Mouse (Mus musculus) G1E (cell line): Measurements from ENCODE around the gene Myh9. TPM values are rescaled to one million over a fixed set of nuclear protein-coding genes. Genes with fewer than 3 reads are reported as not detected.
"Not testable (repeated sequence)": the region's sequence is repeated elsewhere in the genome, so short reads cannot be mapped to it uniquely, and the experiment has no call there.

Source experiments
- ATAC-seq: 2 replicates; pipeline ENCODE4 v1.8.0; 2016; ENCODE audit warnings: mild to moderate bottlenecking; ENCODE audit not compliant: insufficient number of reproducible peaks, poor library complexity, low FRiP score, severe bottlenecking; ENCODE audit errors: extremely low read depth
- DNase-seq: peaks from one replicate; pipeline ENCODE4 v3.0.0; 2012; ENCODE audit warnings: low spot score
- H3K27me3 ChIP-seq: 2 replicates; pipeline ENCODE4 v1.6.1; 2012; ENCODE audit warnings: mild to moderate bottlenecking, low read length, inconsistent platforms; ENCODE audit not compliant: insufficient read depth
- H3K36me3 ChIP-seq: replicated peaks from 2 replicates; pipeline ENCODE3; 2012; ENCODE audit warnings: mild to moderate bottlenecking, inconsistent platforms
- H3K4me1 ChIP-seq: 2 replicates; pipeline ENCODE4 v1.6.1; 2012; ENCODE audit warnings: low read depth, low read length, inconsistent platforms, mixed read lengths; ENCODE audit not compliant: insufficient read depth
- H3K4me3 ChIP-seq: 2 replicates; pipeline ENCODE4 v1.5.1; 2012; ENCODE audit warnings: low read depth, mild to moderate bottlenecking, inconsistent platforms, low read length, moderate library complexity, mixed read lengths
- H3K9me3 ChIP-seq: replicated peaks from 2 replicates; pipeline ENCODE4 v1.6.1; 2012; ENCODE audit warnings: inconsistent platforms
- GATA1 ChIP-seq: IDR thresholded peaks from 2 replicates; pipeline ENCODE4 v1.6.1; 2012; ENCODE audit warnings: borderline replicate concordance, low read length, inconsistent platforms, mixed read lengths
- TAL1 ChIP-seq: conservative IDR thresholded peaks from 2 replicates; pipeline ENCODE4 v1.6.1; 2012; ENCODE audit warnings: low read depth, low read length, inconsistent platforms, mixed read lengths
- polyA plus RNA-seq: library from polyadenylated mRNA; stranded (reverse); fragments of >175 nt; gene quantifications from 2 replicates; pipeline ENCODE4 v1.2.3, GENCODE M21; 2012
- total RNA-seq, 2 experiments: library from RNA; stranded (forward) in 1 of 2; stranded (reverse) in 1 of 2; fragments of 200-1000 nt in 1 of 2; fragments of >200 nt in 1 of 2; fragmentation: Nextera tagmentation in 1 of 2; gene quantifications; 2 replicates each; pipeline ENCODE4 v1.2.3; 2014 to 2017

The Myh9 gene
- total and polyA plus RNA-seq, 3 experiments = 132 to 198 (median 171) TPM

GRCm38 (mm10) chr15:77731605-77732004 lies 110.4 kb downstream of the Myh9 start:
- no peak for TF ChIP-seq GATA1
- no peak for TF ChIP-seq TAL1
- no peak for DNase-seq
- Histone ChIP-seq H3K4me3 (no peak overlapping the region), H3K4me1 (no peaks in the 10 kb centered on the region), H3K36me3 (no peaks in the 10 kb centered on the region), H3K27me3 (peaks cover 4% of the 10 kb centered on the region; the same call in 1 of the 2 replicates), H3K9me3 (no peaks in the 10 kb centered on the region)
- no peak for ATAC-seq

GRCm38 (mm10) chr15:77728739-77729138 lies 113.2 kb downstream of the Myh9 start, which contains the start of gene Apol9b:
Apol9b (plus strand) TSS chr15:77729039.
- not testable (repeated sequence) for H3K4me3 ChIP-seq, H3K4me1 ChIP-seq, DNase-seq, H3K27me3 ChIP-seq, H3K9me3 ChIP-seq, H3K36me3 ChIP-seq, ATAC-seq

GRCm38 (mm10) chr15:77727745-77728144 lies 114.2 kb downstream of the Myh9 start:
- not testable (repeated sequence) for H3K9me3 ChIP-seq, H3K27me3 ChIP-seq, H3K4me1 ChIP-seq, H3K4me3 ChIP-seq, H3K36me3 ChIP-seq, DNase-seq, ATAC-seq

GRCm38 (mm10) chr15:77727139-77727538 lies 114.8 kb downstream of the Myh9 start:
- H3K27me3 ChIP-seq, ATAC-seq, H3K4me1 ChIP-seq, H3K36me3 ChIP-seq, H3K9me3 ChIP-seq, H3K4me3 ChIP-seq, DNase-seq: not testable (repeated sequence)

DNA sequence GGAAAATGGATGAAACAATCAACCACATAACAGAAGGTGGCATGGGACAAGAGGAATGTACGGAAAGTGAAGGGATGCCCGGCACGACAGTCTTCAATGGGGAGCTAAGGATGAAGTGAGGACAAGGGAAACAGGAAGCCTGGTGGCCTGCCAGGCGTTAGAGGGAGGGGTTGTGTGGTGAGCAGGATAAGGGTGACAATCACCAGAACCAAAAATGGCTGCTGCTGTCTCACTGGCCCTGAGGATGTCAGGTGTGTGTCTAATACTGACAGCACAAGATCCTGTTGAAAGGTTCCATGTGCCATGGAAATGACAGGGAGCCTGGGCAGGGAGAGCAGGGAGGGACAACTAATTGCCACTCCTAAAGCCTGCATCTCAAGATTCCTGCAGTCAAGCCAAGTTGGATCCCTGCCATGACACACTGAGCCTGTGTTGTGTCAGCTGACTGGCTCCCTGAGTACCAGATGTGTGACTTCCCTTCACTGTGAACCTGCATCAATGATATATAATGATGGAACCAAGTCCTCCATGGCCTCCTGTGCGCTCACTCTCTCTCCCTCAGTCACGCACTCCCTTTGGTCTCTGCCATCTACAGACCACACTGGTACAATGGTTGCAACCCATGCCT lies 116.5 kb downstream of the Myh9 start:
- H3K4me1 ChIP-seq, H3K27me3 ChIP-seq, H3K36me3 ChIP-seq, DNase-seq, ATAC-seq, H3K9me3 ChIP-seq, H3K4me3 ChIP-seq: not testable (repeated sequence)

DNA sequence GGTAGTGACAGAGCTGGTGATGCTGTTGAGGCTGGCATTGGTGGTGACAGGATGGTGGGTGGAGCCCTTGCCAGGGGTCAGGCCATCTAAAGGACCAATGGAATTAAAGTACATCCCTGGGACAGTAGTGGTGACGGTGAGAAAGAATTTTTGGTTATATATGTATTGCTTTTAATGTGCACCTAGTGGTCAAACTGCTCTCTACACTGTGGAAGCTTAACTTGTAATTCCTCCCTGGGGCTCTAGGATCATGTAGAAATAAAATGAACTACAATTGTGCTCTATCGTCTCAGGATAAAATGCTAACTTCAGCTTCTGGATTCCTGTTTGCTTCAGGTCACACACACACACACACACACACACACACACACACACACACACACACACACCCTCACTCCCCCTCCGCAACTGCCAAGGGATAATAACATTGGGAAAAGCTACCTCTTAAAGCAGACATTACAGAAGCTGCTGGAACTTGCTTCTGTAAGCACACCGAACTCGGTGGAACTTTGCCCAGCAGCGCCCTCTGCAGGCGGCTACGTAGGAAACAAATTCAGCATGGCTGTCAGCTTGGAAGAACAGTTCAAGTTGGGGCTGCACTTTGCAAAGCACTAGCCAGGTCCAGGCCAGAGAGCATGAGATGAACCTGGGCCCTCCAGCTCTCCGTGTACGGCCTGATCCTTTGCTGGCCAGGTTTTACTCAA lies 117.6 kb downstream of the Myh9 start:
- not testable (repeated sequence) for H3K27me3 ChIP-seq, H3K36me3 ChIP-seq, H3K9me3 ChIP-seq, H3K4me1 ChIP-seq, DNase-seq, ATAC-seq, H3K4me3 ChIP-seq

DNA sequence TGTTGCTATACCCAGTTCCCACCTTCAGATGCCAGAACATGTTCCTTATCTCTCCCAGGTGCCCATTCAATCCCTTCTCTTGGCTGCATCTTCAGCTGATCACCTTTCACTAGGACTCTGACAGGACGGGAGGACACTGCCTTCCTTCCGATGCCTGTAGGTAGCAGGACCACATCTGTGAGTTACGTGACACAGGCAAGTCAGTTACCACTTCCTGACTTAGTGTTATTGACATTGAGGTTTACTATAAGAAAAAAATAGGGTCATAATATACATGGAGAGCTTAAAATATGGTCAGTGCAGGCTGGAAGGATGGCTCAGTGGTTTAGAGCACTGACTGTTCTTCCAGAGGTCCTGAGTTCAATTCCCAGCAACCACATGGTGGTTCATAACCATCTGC lies 120.5 kb downstream of the Myh9 start:
- not testable (repeated sequence) for DNase-seq, H3K4me3 ChIP-seq, ATAC-seq, H3K4me1 ChIP-seq, H3K9me3 ChIP-seq, H3K27me3 ChIP-seq, H3K36me3 ChIP-seq

GRCm38 (mm10) chr15:77718240-77718639 lies 123.7 kb downstream of the Myh9 start:
- not testable (repeated sequence) for H3K36me3 ChIP-seq, H3K4me1 ChIP-seq, H3K4me3 ChIP-seq, H3K27me3 ChIP-seq, ATAC-seq, DNase-seq, H3K9me3 ChIP-seq

Other genes starting within 250 kb of the Myh9 start
- gene Apol10b, start 246.1 kb downstream of the Myh9 start, total RNA-seq (2014; fragmentation: Nextera tagmentation) = not detected in 2 replicates
- 0.11 and 0.12 TPM in 2 replicates for gene Apol10b, start 246.1 kb downstream of the Myh9 start, total RNA-seq (2017)
- gene Apol10b, start 246.1 kb downstream of the Myh9 start, polyA plus RNA-seq = not detected in 2 replicates
- gene Gm36245, start 242.9 kb downstream of the Myh9 start, total RNA-seq (2014; fragmentation: Nextera tagmentation) = not detected in 2 replicates
- gene Gm36245, start 242.9 kb downstream of the Myh9 start, total RNA-seq (2017) = not detected in 2 replicates
- not detected in 2 replicates for gene Gm36245, start 242.9 kb downstream of the Myh9 start, polyA plus RNA-seq
- gene Apol11b, start 198.9 kb downstream of the Myh9 start, total RNA-seq (2014; fragmentation: Nextera tagmentation) = 1.3 TPM in 1 of 2 replicates, not detected in the other
- gene Apol11b, start 198.9 kb downstream of the Myh9 start, total RNA-seq (2017) = 0.11 and 0.12 TPM in 2 replicates
- not detected in 2 replicates for gene Apol11b, start 198.9 kb downstream of the Myh9 start, polyA plus RNA-seq
- gene Apol7e, start 143.3 kb downstream of the Myh9 start, total RNA-seq (2014; fragmentation: Nextera tagmentation) = not detected in 2 replicates
- gene Apol7e, start 143.3 kb downstream of the Myh9 start, total RNA-seq (2017) = 0.17 TPM in 1 of 2 replicates, not detected in the other
- not detected in 2 replicates for gene Apol7e, start 143.3 kb downstream of the Myh9 start, polyA plus RNA-seq
- not detected in 2 replicates for gene Apol9b, start 113.1 kb downstream of the Myh9 start, total RNA-seq (2014; fragmentation: Nextera tagmentation)
- gene Apol9b, start 113.1 kb downstream of the Myh9 start, total RNA-seq (2017) = not detected in 2 replicates
- not detected in 2 replicates for gene Apol9b, start 113.1 kb downstream of the Myh9 start, polyA plus RNA-seq
- 13.3 TPM in 1 of 2 replicates, not detected in the other for gene Apol8, start 85.2 kb downstream of the Myh9 start, total RNA-seq (2014; fragmentation: Nextera tagmentation)
- 0.55 TPM in 1 of 2 replicates, not detected in the other for gene Apol8, start 85.2 kb downstream of the Myh9 start, total RNA-seq (2017)
- not detected in 2 replicates for gene Apol8, start 85.2 kb downstream of the Myh9 start, polyA plus RNA-seq
- 209 and 211 TPM in 2 replicates for gene Txn2, start 86.8 kb upstream of the Myh9 start, total RNA-seq (2014; fragmentation: Nextera tagmentation)
- 53.8 and 62.8 TPM in 2 replicates for gene Txn2, start 86.8 kb upstream of the Myh9 start, total RNA-seq (2017)
- gene Txn2, start 86.8 kb upstream of the Myh9 start, polyA plus RNA-seq = 283 and 349 TPM in 2 replicates
- gene Foxred2, start 114.5 kb upstream of the Myh9 start, total RNA-seq (2014; fragmentation: Nextera tagmentation) = 0.24 TPM in 1 of 2 replicates, not detected in the other
- 0.27 and 0.29 TPM in 2 replicates for gene Foxred2, start 114.5 kb upstream of the Myh9 start, total RNA-seq (2017)
- gene Foxred2, start 114.5 kb upstream of the Myh9 start, polyA plus RNA-seq = 0.01 and 0.02 TPM in 2 replicates
- gene Eif3d, start 128.6 kb upstream of the Myh9 start, total RNA-seq (2014; fragmentation: Nextera tagmentation) = 632 and 643 TPM in 2 replicates
- 279 and 298 TPM in 2 replicates for gene Eif3d, start 128.6 kb upstream of the Myh9 start, total RNA-seq (2017)
- gene Eif3d, start 128.6 kb upstream of the Myh9 start, polyA plus RNA-seq = 61.9 and 65.1 TPM in 2 replicates